Mouse (Mus musculus): ENCODE measurements around the gene C2cd2. TPM values are rescaled to one million over a fixed set of nuclear protein-coding genes. Genes with fewer than 3 reads are reported as not detected.
A peak's percentile ranks its signal among the peaks of the same experiment; 100 is the strongest.
"Not testable (repeated sequence)": the region's sequence is repeated elsewhere in the genome, so short reads cannot be mapped to it uniquely, and the experiment has no call there.

Gene C2cd2
- polyA plus RNA-seq (2014; fragmentation: Nextera tagmentation; extraction: Ambion mirVana) = 16.7 and 19.3 TPM in 2 replicates

DNA sequence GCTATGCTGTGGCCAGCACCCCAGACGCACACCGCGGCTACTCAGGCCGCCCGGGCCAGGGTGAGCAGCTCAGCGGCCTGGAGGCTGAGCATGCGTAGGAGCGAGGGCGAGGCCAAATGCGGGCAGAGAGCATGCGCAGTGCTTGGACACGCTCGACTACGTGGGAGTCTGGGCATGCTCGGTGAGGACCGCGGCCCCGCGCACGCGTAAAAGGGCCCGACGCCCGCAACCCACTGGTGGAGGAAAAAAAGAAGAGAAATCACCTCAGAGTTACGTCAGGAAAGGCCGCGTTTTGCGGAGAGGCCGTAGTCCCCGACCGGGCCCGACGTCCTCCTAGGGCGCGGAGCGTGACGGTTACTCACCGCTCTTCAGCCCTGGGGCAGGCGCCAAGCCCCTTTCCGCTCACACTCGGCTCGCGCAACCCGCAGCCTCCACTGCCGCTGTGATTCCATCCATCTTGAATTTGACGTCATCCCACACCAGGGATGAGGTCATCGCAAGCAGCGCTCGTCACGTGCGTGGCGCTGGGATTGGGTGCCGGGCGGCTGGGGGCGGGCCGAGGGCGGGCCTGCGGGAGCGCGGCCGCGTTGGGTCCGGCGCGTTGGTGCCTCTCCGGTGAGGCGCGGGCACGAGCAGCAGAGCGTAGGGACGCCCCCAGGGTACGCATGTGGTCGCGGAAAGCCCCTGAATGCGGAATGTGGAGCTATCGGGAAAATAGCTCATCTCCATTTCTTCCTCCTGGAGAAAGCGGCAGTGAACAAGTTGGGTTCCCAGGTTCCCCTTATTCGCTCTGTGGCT, at the start of gene C2cd2, which contains the start of gene Zbtb21:
Gene C2cd2, minus strand, starts transcription at position 448 of the 798 bp plus-strand sequence.
Gene Zbtb21, minus strand, starts transcription at position 472 of the 798 bp plus-strand sequence.
- DNase-seq (ENCODE audit: low spot score) (peak; percentile 98), ATAC-seq (replicated peaks; ENCODE audit: low FRiP score, low TSS enrichment, low read depth) (peak; percentile 99)
- H3K36me3 ChIP-seq (ENCODE audit: control insufficient read depth, insufficient read depth, low read length) = peaks cover 6% of the 10 kb centered on the region; the same call in 1 of the 2 replicates
- H3K4me2 ChIP-seq (ENCODE audit: low read length) = peak within 1 kb of the TSS; percentile 78
- under 1% methylated on average over 77 of the region's 78 CpGs for WGBS
- H3K4me1 ChIP-seq (replicated peaks; ENCODE audit: control insufficient read depth, insufficient read depth, low read length) = no peaks in the 10 kb centered on the region
- H3K4me3 ChIP-seq (ENCODE audit: low read depth, low read length) = peak within 1 kb of the TSS; percentile 81
- H3K9ac ChIP-seq (ENCODE audit: low read length) = peak within 1 kb of the TSS; percentile 86
- peak within 1 kb of the TSS; percentile 99 for H3K27ac ChIP-seq (ENCODE audit: low read depth)
- H3K27me3 ChIP-seq (replicated peaks; ENCODE audit: control insufficient read depth, insufficient read depth, low read length) = no peaks in the 10 kb centered on the region
- H3K9me3 ChIP-seq (ENCODE audit: control insufficient read depth, low read length) = no peaks in the 10 kb centered on the region

GRCm38 (mm10) chr16:97997383-97997731, 35.0 kb upstream of the C2cd2 start:
- H3K27me3 ChIP-seq (replicated peaks; ENCODE audit: control insufficient read depth, insufficient read depth, low read length); H3K4me1 ChIP-seq (replicated peaks; ENCODE audit: control insufficient read depth, insufficient read depth, low read length); H3K36me3 ChIP-seq (ENCODE audit: control insufficient read depth, insufficient read depth, low read length); DNase-seq (ENCODE audit: low spot score); H3K9me3 ChIP-seq (ENCODE audit: control insufficient read depth, low read length): not testable (repeated sequence)
- ATAC-seq (replicated peaks; ENCODE audit: low FRiP score, low TSS enrichment, low read depth) = peak; percentile 74; the same call in 1 of the 2 replicates
- Histone ChIP-seq H3K4me2 (ENCODE audit: low read length) (peak overlapping the region; percentile 70), H3K4me3 (ENCODE audit: low read depth, low read length) (peak overlapping the region; percentile 44), H3K27ac (ENCODE audit: low read depth) (peak overlapping the region; percentile 89; the same call in 1 of the 2 replicates), H3K9ac (ENCODE audit: low read length) (peak overlapping the region; percentile 47)
- WGBS = under 1% methylated on average over 8 of the region's 8 CpGs

GRCm38 (mm10) chr16:97996616-97997382, 34.4 kb upstream of the C2cd2 start, which contains the start of gene B230307C23Rik:
Gene B230307C23Rik (plus strand): TSS chr16:97997315.
- peak within 1 kb of the TSS; percentile 47 for H3K9ac ChIP-seq (ENCODE audit: low read length)
- H3K4me2 ChIP-seq (ENCODE audit: low read length) = peak within 1 kb of the TSS; percentile 70
- H3K36me3 ChIP-seq (ENCODE audit: control insufficient read depth, insufficient read depth, low read length) = no peaks in the 10 kb centered on the region
- peak within 1 kb of the TSS; percentile 89 for H3K27ac ChIP-seq (ENCODE audit: low read depth)
- ATAC-seq (replicated peaks; ENCODE audit: low FRiP score, low TSS enrichment, low read depth) (peak; percentile 99), DNase-seq (ENCODE audit: low spot score) (peak; percentile 93)
- H3K27me3 ChIP-seq (replicated peaks; ENCODE audit: control insufficient read depth, insufficient read depth, low read length) = no peaks in the 10 kb centered on the region
- peaks cover 6% of the 10 kb centered on the region; the same call in 1 of the 2 replicates for H3K9me3 ChIP-seq (ENCODE audit: control insufficient read depth, low read length)
- peak within 1 kb of the TSS; percentile 44 for H3K4me3 ChIP-seq (ENCODE audit: low read depth, low read length)
- 2% methylated on average over 22 of the region's 22 CpGs for WGBS
- H3K4me1 ChIP-seq (replicated peaks; ENCODE audit: control insufficient read depth, insufficient read depth, low read length) = peaks cover 5% of the 10 kb centered on the region; the same call in 1 of the 2 replicates

DNA sequence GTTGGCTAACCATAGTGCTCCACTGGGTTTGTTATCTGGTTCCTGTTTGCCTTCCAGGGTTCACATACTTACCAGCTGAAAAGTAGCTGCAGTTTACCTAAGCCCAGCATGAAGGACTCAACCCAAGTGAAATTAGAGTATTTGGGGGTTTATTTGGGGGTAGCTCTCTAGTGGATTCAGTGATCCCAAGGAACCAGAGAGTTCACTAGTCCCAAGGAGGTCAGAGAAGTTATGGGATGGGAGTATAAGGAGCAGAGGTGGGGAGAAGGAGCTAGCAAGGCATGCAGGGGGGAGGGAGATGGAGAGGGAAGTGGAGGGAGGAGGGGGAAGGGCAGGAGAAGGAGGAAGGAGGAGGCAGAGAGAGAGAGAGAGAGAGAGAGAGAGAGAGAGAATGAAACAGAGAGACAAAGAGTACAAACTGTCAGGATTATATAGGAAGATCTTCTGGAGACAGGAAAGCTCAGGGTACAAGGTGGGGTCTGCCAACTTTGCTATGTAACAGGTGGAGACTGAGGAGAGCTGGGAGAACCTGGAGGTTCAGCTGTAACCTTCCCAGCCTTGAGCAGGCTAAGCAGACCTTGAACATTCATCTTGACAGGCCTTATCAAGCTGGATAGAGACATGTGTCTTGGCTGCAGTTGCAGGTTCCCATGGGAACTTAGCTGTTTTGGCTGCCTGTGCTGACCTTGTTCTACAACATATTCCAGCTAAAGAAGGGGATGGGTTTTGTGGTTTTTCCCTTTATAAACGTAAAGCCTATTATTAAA, 33.6 kb upstream of the C2cd2 start:
- H3K9ac ChIP-seq (ENCODE audit: low read length) = no peak overlapping the region
- ATAC-seq (replicated peaks; ENCODE audit: low FRiP score, low TSS enrichment, low read depth) (no peak), DNase-seq (ENCODE audit: low spot score) (no peak)
- no peaks in the 10 kb centered on the region for H3K36me3 ChIP-seq (ENCODE audit: control insufficient read depth, insufficient read depth, low read length)
- peaks cover 6% of the 10 kb centered on the region; the same call in 1 of the 2 replicates for H3K9me3 ChIP-seq (ENCODE audit: control insufficient read depth, low read length)
- WGBS = 26% methylated on average over 1 of the region's 1 CpGs
- H3K4me2 ChIP-seq (ENCODE audit: low read length) = peak overlapping the region; percentile 70
- H3K4me1 ChIP-seq (replicated peaks; ENCODE audit: control insufficient read depth, insufficient read depth, low read length) = peaks cover 5% of the 10 kb centered on the region; the same call in 1 of the 2 replicates
- H3K4me3 ChIP-seq (ENCODE audit: low read depth, low read length) = peak overlapping the region; percentile 44
- H3K27me3 ChIP-seq (replicated peaks; ENCODE audit: control insufficient read depth, insufficient read depth, low read length) = no peaks in the 10 kb centered on the region
- H3K27ac ChIP-seq (ENCODE audit: low read depth) = peak overlapping the region; percentile 89

DNA sequence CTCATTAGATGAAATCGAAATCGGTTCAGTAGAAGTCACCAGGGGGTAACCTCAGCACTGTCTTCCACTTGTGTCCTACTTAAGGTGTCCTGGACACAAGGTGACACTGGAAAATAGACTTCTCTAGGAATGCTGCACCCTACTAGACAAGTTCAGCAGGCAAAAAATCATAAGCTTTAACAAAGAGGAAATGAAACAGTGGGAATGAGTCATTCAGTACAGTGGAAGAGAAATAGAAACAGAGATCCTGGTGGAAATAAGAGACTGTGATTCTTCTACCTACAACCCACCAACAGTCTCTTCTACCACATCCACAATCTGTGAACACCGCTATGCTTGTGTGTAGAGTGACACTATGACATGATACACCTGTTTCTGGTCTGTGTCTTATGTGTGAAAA, 30.1 kb upstream of the C2cd2 start:
- H3K4me1 ChIP-seq (replicated peaks; ENCODE audit: control insufficient read depth, insufficient read depth, low read length); H3K9ac ChIP-seq (ENCODE audit: low read length); H3K27me3 ChIP-seq (replicated peaks; ENCODE audit: control insufficient read depth, insufficient read depth, low read length); H3K4me2 ChIP-seq (ENCODE audit: low read length); ATAC-seq (replicated peaks; ENCODE audit: low FRiP score, low TSS enrichment, low read depth); DNase-seq (ENCODE audit: low spot score); H3K9me3 ChIP-seq (ENCODE audit: control insufficient read depth, low read length); H3K27ac ChIP-seq (ENCODE audit: low read depth); H3K36me3 ChIP-seq (ENCODE audit: control insufficient read depth, insufficient read depth, low read length); H3K4me3 ChIP-seq (ENCODE audit: low read depth, low read length): not testable (repeated sequence)
- 69% methylated on average over 3 of the region's 3 CpGs for WGBS

DNA sequence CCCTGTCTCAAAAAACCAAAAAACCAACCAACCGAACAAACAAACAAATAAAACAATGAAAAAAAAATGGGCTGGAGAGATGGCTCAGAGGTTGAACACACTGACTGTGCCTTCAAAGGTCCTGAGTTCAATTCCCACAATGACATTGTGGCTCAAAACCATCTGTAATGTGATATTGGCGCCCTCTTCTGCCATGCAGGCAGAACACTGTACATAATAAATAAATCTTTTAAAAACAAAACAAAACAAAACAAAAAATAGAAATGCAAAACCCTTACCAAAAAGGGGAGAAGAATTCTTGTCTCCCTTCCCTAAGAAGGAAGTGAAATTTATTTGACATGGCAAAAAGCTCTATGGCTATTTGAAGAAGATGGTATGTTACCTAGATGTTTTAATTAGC, 29.1 kb upstream of the C2cd2 start:
- no peak overlapping the region for H3K4me2 ChIP-seq (ENCODE audit: low read length)
- H3K4me3 ChIP-seq (ENCODE audit: low read depth, low read length) = no peak overlapping the region
- H3K36me3 ChIP-seq (ENCODE audit: control insufficient read depth, insufficient read depth, low read length) = no peaks in the 10 kb centered on the region
- no peaks in the 10 kb centered on the region for H3K9me3 ChIP-seq (ENCODE audit: control insufficient read depth, low read length)
- H3K4me1 ChIP-seq (replicated peaks; ENCODE audit: control insufficient read depth, insufficient read depth, low read length) = peaks cover 3% of the 10 kb centered on the region; the same call in 1 of the 2 replicates
- no peak overlapping the region for H3K9ac ChIP-seq (ENCODE audit: low read length)
- H3K27ac ChIP-seq (ENCODE audit: low read depth) = no peak overlapping the region
- no peak for DNase-seq (ENCODE audit: low spot score)
- no peaks in the 10 kb centered on the region for H3K27me3 ChIP-seq (replicated peaks; ENCODE audit: control insufficient read depth, insufficient read depth, low read length)
- 74% methylated on average over 2 of the region's 2 CpGs for WGBS
- no peak for ATAC-seq (replicated peaks; ENCODE audit: low FRiP score, low TSS enrichment, low read depth)

- Histone ChIP-seq H3K4me1 (replicated peaks; ENCODE audit: control insufficient read depth, insufficient read depth, low read length) (no peaks in the 10 kb centered on the region), H3K4me3 (ENCODE audit: low read depth, low read length) (no peak overlapping the region), H3K9me3 (ENCODE audit: control insufficient read depth, low read length) (no peaks in the 10 kb centered on the region), H3K4me2 (ENCODE audit: low read length) (no peak overlapping the region), H3K27ac (ENCODE audit: low read depth) (no peak overlapping the region), H3K27me3 (replicated peaks; ENCODE audit: control insufficient read depth, insufficient read depth, low read length) (no peaks in the 10 kb centered on the region), H3K36me3 (ENCODE audit: control insufficient read depth, insufficient read depth, low read length) (no peaks in the 10 kb centered on the region), H3K9ac (ENCODE audit: low read length) (no peak overlapping the region)
- WGBS = 77% methylated on average over 5 of the region's 5 CpGs
- DNase-seq (ENCODE audit: low spot score) (no peak), ATAC-seq (replicated peaks; ENCODE audit: low FRiP score, low TSS enrichment, low read depth) (no peak)
These were observed 22.2 kb upstream of the C2cd2 start for GRCm38 (mm10) chr16:97984589-97984988.

- no peaks in the 10 kb centered on the region for H3K36me3 ChIP-seq (ENCODE audit: control insufficient read depth, insufficient read depth, low read length)
- no peaks in the 10 kb centered on the region for H3K27me3 ChIP-seq (replicated peaks; ENCODE audit: control insufficient read depth, insufficient read depth, low read length)
- H3K9me3 ChIP-seq (ENCODE audit: control insufficient read depth, low read length) = no peaks in the 10 kb centered on the region
- WGBS = 81% methylated on average over 1 of the region's 1 CpGs
- no peak overlapping the region for H3K27ac ChIP-seq (ENCODE audit: low read depth)
- no peaks in the 10 kb centered on the region for H3K4me1 ChIP-seq (replicated peaks; ENCODE audit: control insufficient read depth, insufficient read depth, low read length)
- H3K4me2 ChIP-seq (ENCODE audit: low read length) = no peak overlapping the region
- ATAC-seq (replicated peaks; ENCODE audit: low FRiP score, low TSS enrichment, low read depth) (no peak), DNase-seq (ENCODE audit: low spot score) (no peak)
- no peak overlapping the region for H3K9ac ChIP-seq (ENCODE audit: low read length)
- H3K4me3 ChIP-seq (ENCODE audit: low read depth, low read length) = no peak overlapping the region
These were observed 19.0 kb upstream of the C2cd2 start for GRCm38 (mm10) chr16:97981362-97981761.

Measured in intestine, embryonic 14.5 days (tissue).